Mouse (Mus musculus) G1E (cell line): ENCODE measurements around the gene Gpr55.

Experiments used
- CTCF ChIP-seq: IDR thresholded peaks from 2 replicates; pipeline ENCODE4 v1.5.1; 2012; ENCODE audit warnings: low read depth, low read length, inconsistent platforms, mixed read lengths
- GATA1 ChIP-seq: IDR thresholded peaks from 2 replicates; pipeline ENCODE4 v1.6.1; 2012; ENCODE audit warnings: borderline replicate concordance, low read length, inconsistent platforms, mixed read lengths
- GATA2 ChIP-seq: IDR thresholded peaks from 2 replicates; pipeline ENCODE4 v1.6.1; 2012; ENCODE audit warnings: low read depth, low read length, inconsistent platforms, borderline replicate concordance
- TAL1 ChIP-seq: conservative IDR thresholded peaks from 2 replicates; pipeline ENCODE4 v1.6.1; 2012; ENCODE audit warnings: low read depth, low read length, inconsistent platforms, mixed read lengths

DNA sequence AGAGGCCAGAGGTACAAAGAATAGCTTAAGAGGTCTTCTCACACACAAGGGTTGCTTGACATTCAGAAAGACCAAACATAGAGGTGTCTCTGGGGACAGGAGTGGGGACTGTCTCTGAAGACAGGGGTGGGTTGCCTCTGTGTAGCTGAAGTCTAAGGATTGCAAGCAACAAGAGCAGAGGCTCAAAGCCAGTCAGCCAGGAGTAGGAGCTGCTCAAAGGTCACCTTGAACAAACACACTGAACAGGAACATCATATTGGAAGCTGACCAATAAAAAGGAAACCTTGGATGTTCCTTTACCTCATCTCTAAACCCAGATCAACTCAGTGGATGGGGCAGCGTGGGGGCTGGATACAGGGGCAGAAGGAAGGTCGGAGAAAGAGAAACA, 924 bp downstream of the Gpr55 start:
- TF ChIP-seq CTCF (no peak), GATA1 (no peak), GATA2 (no peak), TAL1 (no peak)
